Mouse (Mus musculus) limb, embryonic 10.5 days (tissue): ENCODE measurements around the gene Fndc3b. TPM values are rescaled to one million over a fixed set of nuclear protein-coding genes. Genes with fewer than 3 reads are reported as not detected.

ENCODE experiments used
- DNase-seq: peaks from one replicate; pipeline ENCODE4 v3.0.0-alpha.2; 2017; ENCODE audit warnings: low spot score
- H3K27ac ChIP-seq: fragments of 300-500 bp; sonication (generic); 2 replicates; pipeline ENCODE4 v1.5.1; 2016; ENCODE audit warnings: mild to moderate bottlenecking
- H3K27me3 ChIP-seq: fragments of 300-500 bp; sonication (generic); 2 replicates; pipeline ENCODE4 v1.6.1; 2016; ENCODE audit warnings: low read depth, mild to moderate bottlenecking; ENCODE audit not compliant: poor library complexity, severe bottlenecking
- H3K36me3 ChIP-seq: fragments of 300-500 bp; sonication (generic); 2 replicates; pipeline ENCODE4 v1.6.1; 2016; ENCODE audit warnings: mild to moderate bottlenecking, moderate library complexity
- H3K4me1 ChIP-seq: fragments of 300-500 bp; sonication (generic); 2 replicates; pipeline ENCODE4 v1.6.1; 2016
- H3K4me3 ChIP-seq: fragments of 300-500 bp; sonication (generic); 2 replicates; pipeline ENCODE4 v1.5.1; 2016; ENCODE audit warnings: mild to moderate bottlenecking, moderate library complexity
- H3K9me3 ChIP-seq: fragments of 300-500 bp; sonication (generic); replicated peaks from 2 replicates; pipeline ENCODE4 v1.6.1; 2016; ENCODE audit warnings: mild to moderate bottlenecking
- WGBS: fragments of 180-500 bp; shearing (Covaris S2); methylation state at CpG from one replicate; pipeline ENCODE4 v1.1.7; 2016; 5-methylcytosine and 5-hydroxymethylcytosine counted together
- polyA plus RNA-seq: library from polyadenylated mRNA; unstranded; fragments of >200 nt; fragmentation: Nextera tagmentation; extraction: Ambion mirVana; gene quantifications from 2 replicates; pipeline ENCODE4 v1.2.1, GENCODE M21; 2016

Gene Fndc3b
- polyA plus RNA-seq, 1 experiment from 2014 or later = 9.7 TPM

DNA sequence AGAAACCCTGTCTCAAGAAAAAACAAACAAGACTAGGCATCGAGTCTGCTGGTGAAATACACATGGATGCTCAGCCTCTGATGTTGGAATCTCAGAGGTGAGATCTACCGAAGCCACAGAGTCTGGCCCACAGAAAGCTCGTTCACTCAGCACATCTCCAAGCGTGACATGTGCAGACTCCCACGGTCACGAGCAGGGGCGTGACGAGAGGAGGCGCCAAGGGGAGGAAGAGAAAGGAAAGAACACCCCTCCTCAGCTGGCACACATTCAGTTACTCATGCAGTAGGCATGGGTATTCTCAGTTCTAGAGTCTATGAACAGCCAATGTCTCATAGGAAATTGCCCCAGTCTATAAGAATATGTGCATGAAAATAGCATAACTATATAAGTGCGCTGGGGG lies 199.3 kb downstream of the Fndc3b start:
- Histone ChIP-seq H3K9me3 (no peaks in the 10 kb centered on the region), H3K4me1 (no peaks in the 10 kb centered on the region), H3K27me3 (no peaks in the 10 kb centered on the region), H3K4me3 (no peak overlapping the region), H3K36me3 (peaks cover 3% of the 10 kb centered on the region; the same call in 1 of the 2 replicates), H3K27ac (no peak overlapping the region)
- DNase-seq = no peak
- WGBS = 86% methylated on average over 10 of the region's 10 CpGs

DNA sequence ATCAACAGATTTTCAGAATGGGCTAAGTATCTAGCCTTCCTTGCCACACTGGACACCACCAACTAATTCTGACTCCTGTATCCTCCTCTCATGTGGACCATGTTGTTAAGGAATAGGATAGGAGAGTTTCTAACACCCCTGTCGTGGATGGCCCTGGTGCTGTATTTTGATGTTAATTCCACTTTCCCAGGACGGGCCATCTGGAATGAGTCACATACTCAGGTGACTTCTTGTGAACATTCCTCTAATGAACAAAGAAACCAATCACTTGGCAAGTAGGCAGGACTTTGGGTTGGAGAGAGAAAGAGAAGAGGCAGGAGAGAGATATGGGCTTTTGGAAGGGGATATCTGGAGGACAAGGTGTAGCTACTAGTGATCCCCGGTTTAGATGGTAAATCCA lies 204.2 kb downstream of the Fndc3b start:
- DNase-seq = no peak
- no peaks in the 10 kb centered on the region for H3K4me1 ChIP-seq
- H3K9me3 ChIP-seq = no peaks in the 10 kb centered on the region
- H3K36me3 ChIP-seq = peaks cover 11% of the 10 kb centered on the region
- no peak overlapping the region for H3K4me3 ChIP-seq
- H3K27ac ChIP-seq = no peak overlapping the region
- WGBS = 84% methylated on average over 3 of the region's 3 CpGs
- H3K27me3 ChIP-seq = no peaks in the 10 kb centered on the region

DNA sequence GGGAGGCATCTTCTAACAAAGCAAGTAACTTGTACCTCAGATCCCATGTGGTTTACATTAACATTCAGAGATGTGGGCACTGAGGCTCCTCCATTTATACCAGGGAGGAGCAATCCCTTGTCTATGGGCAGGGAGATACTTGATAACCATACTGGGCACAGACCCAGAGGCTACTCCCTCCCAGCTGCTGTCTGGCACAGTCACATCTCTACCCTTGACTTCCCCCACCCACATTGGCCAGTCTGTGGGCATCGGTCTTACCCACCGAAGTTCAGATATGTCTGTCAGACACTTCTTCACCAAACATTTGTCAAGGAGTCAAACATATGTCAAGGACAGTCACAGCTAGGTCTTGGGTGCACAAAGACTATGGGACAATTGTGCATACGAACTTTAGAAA lies 205.5 kb downstream of the Fndc3b start:
- peaks cover 14% of the 10 kb centered on the region for H3K36me3 ChIP-seq
- no peaks in the 10 kb centered on the region for H3K9me3 ChIP-seq
- WGBS = 97% methylated on average over 3 of the region's 3 CpGs
- H3K27ac ChIP-seq = no peak overlapping the region
- no peak for DNase-seq
- H3K27me3 ChIP-seq = no peaks in the 10 kb centered on the region
- no peak overlapping the region for H3K4me3 ChIP-seq
- H3K4me1 ChIP-seq = no peaks in the 10 kb centered on the region

DNA sequence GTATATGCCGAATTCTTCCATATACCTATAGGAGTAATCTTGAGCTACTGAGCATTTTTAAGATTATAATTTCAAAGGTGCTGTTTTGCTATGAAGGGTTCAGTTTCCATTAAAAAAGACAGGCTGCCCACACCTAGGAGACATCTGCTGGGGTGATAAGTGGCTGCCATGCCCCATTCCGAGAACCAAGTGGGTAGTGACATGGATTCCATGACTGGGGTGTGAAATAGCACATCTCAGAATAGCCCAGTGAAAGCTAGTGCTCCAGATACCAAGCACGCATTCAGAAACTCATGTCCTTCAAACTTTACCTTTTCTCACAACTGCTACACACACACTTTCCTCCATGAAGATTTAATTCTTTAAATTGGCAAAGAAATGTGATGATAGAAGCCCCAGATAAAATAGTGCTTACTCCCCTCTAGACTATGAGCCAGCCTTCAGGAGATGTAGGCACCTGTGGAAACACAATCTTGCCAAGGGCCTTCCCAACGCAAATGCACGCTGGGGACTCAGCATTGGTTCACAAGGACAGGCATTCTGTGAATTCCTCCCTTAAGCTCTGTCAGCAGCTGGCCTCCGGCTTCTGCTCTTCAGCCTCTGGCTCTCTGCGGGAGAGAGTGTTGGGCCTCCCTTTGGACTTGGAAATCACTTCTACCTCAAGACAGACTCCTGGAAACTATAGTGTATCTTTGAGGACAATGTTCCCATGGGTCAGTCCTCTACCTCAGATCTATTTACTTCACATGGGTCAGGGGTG lies 207.6 kb downstream of the Fndc3b start:
- peaks cover 25% of the 10 kb centered on the region for H3K36me3 ChIP-seq
- 89% methylated on average over 7 of the region's 7 CpGs for WGBS
- no peaks in the 10 kb centered on the region for H3K4me1 ChIP-seq

DNA sequence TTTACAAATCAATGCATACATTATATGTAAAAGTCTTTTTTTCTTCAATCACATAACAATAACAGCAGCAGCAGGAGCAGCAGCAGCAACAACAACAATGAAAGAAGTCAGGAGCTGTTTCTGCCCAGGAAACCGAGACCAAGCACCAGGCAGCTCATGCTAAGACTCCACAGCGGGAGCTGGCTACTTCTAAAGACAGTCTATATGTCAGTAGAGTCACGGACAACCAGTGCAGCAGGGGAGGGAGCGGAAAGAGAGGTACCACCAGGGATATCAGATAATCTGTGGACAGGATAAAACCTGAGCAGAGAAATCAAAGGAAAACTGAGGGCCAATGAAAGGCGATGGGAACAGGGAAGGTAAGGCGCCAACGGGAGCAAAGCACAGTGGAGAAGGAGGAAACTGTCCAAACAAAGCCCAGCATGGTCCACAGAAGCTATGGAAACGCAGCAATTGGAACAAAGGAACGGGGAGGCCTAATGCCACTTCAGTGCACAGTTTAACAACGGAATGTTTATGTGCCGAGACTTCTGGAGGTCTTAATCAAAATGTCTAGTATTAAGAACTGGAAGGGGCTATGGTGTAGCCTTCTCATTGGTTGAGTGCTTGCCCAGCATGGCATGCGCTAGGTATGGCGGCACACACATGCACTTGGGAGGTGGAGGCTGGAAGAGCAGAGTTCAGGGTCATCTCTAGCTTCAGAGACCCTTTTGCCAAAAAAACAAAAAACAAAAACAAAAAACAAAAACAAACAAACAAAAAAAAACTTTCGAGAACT lies 215.6 kb downstream of the Fndc3b start:
- 90% methylated on average over 14 of the region's 14 CpGs for WGBS
- no peaks in the 10 kb centered on the region for H3K9me3 ChIP-seq
- H3K27ac ChIP-seq = no peak overlapping the region
- H3K36me3 ChIP-seq = peaks cover 28% of the 10 kb centered on the region
- H3K4me3 ChIP-seq = no peak overlapping the region
- no peak for DNase-seq
- no peaks in the 10 kb centered on the region for H3K4me1 ChIP-seq
- H3K27me3 ChIP-seq = no peaks in the 10 kb centered on the region

More for the DNA sequence above, 207.6 kb downstream of the Fndc3b start:
- no peak for DNase-seq
- Histone ChIP-seq H3K9me3 (no peaks in the 10 kb centered on the region), H3K27ac (no peak overlapping the region), H3K27me3 (no peaks in the 10 kb centered on the region), H3K4me3 (no peak overlapping the region)

DNA sequence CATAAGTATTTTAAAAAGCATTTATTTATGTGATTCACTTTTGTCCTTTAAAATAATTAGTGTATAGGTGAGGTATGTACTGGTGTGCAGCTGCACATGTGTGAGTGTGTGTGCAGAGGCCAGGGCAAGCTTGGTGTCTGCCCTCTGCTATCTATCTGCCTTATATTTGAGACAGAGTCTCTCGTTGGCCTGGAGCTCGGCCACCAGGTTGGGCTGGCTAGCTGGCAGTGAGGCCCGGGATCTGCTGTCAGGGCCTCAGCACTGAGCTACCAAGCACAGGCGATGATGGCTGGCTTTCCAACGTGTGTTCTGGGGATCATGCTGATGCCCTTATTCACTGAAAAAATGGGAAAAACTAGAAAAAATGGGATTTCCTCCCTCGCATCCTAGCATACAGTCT lies 216.4 kb downstream of the Fndc3b start:
- Histone ChIP-seq H3K27ac (no peak overlapping the region), H3K4me3 (no peak overlapping the region), H3K36me3 (peaks cover 20% of the 10 kb centered on the region; the same call in 1 of the 2 replicates), H3K9me3 (no peaks in the 10 kb centered on the region), H3K27me3 (no peaks in the 10 kb centered on the region), H3K4me1 (no peaks in the 10 kb centered on the region)
- WGBS = 86% methylated on average over 6 of the region's 6 CpGs
- no peak for DNase-seq

DNA sequence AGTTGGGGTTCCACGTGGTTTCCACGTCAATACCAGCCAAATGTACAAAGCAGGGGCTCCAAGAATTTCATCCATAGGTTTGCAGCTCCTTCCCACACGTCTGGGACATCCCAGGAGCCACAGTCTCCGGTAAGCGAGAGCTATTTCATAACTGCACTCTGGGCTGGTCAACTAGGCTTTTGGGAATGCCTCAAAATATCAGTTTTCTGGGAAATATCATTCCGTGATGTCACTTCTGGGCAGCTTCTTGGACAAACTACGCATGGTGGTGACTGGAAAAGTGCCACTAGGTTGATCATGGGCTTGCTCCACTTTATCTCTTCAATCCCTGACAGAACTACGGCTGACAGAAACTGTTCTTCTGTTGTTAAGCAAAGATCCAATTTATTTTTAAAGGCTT lies 217.0 kb downstream of the Fndc3b start:
- WGBS = 95% methylated on average over 8 of the region's 8 CpGs
- Histone ChIP-seq H3K9me3 (no peaks in the 10 kb centered on the region), H3K4me1 (no peaks in the 10 kb centered on the region), H3K27me3 (no peaks in the 10 kb centered on the region), H3K36me3 (peaks cover 20% of the 10 kb centered on the region; the same call in 1 of the 2 replicates), H3K4me3 (no peak overlapping the region), H3K27ac (no peak overlapping the region)
- no peak for DNase-seq

DNA sequence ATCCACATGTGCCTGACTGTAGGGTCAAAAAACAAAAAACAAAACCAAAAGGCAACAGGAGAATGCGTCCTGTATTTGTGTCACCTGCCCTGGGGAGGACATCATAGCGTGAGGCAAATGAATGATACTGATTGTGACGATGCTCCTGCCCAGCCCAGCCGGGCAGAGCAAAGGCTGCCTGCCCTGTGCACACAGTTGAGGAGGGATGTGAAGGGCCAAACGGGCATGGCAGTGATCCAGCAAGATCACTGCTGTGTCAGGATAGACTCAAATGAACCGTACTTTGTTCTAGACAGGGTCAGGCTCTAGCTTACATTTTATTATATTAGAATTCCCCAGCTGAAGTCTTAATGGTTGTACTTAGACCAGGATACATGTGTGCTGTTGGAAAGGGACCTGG lies 219.3 kb downstream of the Fndc3b start:
- Histone ChIP-seq H3K9me3 (no peaks in the 10 kb centered on the region), H3K4me1 (no peaks in the 10 kb centered on the region), H3K27ac (no peak overlapping the region), H3K4me3 (no peak overlapping the region), H3K27me3 (no peaks in the 10 kb centered on the region), H3K36me3 (peaks cover 19% of the 10 kb centered on the region)
- WGBS = 87% methylated on average over 6 of the region's 6 CpGs
- DNase-seq = no peak

DNA sequence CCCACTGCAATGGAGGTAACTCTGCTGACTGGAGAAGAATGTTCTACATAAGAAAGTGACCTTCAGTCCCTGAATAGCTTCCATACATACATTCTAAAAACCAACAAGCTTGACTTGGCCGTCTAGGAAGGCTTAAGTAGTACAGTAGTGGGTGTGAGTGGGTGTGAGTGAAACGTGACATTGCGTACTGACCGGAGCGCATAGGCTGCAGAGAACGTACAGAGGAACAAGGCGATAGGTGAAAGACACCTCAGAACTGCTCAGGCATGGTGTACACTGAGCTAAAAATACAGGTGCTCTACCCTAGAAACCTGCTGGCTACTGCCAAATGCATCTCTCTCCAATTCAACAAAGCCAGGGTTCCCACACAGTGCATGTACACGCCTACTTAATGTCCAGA lies 219.7 kb downstream of the Fndc3b start:
- Histone ChIP-seq H3K27me3 (no peaks in the 10 kb centered on the region), H3K9me3 (no peaks in the 10 kb centered on the region), H3K27ac (no peak overlapping the region), H3K4me1 (no peaks in the 10 kb centered on the region), H3K36me3 (peaks cover 22% of the 10 kb centered on the region), H3K4me3 (no peak overlapping the region)
- 96% methylated on average over 8 of the region's 8 CpGs for WGBS
- DNase-seq = no peak

DNA sequence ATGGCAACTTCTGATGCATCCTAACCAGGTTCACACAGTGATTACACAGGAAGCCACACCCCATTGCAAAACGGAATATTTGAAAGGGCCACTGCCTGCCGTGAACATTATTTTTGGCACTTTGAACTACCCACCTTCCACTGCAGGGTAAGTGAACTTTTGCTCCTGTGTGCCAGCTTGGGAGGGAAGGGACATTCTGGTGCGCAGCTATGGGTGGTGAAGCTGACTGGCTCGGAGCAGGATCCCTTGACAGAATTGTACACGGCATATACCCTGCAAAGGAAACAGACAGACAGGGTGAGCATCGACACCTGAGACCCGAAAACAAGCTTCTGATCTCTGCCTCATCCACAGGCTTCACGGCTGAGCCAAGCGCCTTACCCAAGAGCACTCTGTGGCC lies 220.2 kb downstream of the Fndc3b start:
- DNase-seq = no peak
- no peak overlapping the region for H3K27ac ChIP-seq
- no peaks in the 10 kb centered on the region for H3K9me3 ChIP-seq
- 87% methylated on average over 9 of the region's 9 CpGs for WGBS
- H3K27me3 ChIP-seq = no peaks in the 10 kb centered on the region
- peaks cover 27% of the 10 kb centered on the region for H3K36me3 ChIP-seq
- no peak overlapping the region for H3K4me3 ChIP-seq
- no peaks in the 10 kb centered on the region for H3K4me1 ChIP-seq

DNA sequence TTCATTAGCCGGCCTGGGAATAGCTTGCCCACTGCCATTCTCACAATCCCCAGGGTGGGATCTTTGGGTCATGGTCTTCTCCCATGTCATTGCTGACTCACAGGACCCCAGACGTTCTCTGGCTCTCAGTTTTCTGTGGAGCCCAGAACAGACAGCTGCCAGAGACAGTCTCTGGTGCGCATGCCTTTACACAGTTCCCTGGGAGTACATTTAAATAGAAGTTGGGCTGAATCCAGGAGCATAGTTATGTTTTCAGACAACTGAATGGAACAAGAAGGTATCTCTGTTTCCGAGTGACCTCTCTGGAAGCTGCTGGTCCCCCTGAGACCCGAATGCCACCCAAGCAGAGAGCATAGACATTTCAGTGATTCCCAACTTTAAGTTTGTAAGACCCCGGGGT lies 221.6 kb downstream of the Fndc3b start:
- H3K4me3 ChIP-seq = no peak overlapping the region
- peaks cover 34% of the 10 kb centered on the region for H3K36me3 ChIP-seq
- H3K27me3 ChIP-seq = no peaks in the 10 kb centered on the region
- H3K9me3 ChIP-seq = no peaks in the 10 kb centered on the region
- DNase-seq = no peak
- H3K4me1 ChIP-seq = no peaks in the 10 kb centered on the region
- WGBS = 87% methylated on average over 6 of the region's 6 CpGs
- no peak overlapping the region for H3K27ac ChIP-seq

DNA sequence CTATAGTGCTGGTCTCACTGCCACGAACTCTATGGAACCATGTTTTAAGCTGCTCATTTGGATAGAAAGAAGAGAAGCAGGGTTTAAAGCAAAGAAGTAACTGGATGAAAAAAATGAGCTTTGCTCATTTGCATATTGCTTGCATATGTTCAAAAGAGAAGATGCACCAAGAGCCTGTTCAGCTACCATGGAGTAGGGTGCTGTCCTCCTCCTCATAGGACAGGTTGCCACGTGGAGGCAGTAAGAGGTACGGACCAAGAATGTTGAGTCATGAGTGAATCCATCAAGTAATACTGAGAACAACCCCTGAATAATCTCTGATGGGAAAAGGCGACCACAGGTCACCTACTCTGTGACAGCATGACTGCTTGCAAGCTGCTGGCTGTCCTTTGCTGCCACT lies 226.0 kb downstream of the Fndc3b start:
- no peaks in the 10 kb centered on the region for H3K9me3 ChIP-seq
- no peak for DNase-seq
- WGBS = 92% methylated on average over 4 of the region's 4 CpGs

DNA sequence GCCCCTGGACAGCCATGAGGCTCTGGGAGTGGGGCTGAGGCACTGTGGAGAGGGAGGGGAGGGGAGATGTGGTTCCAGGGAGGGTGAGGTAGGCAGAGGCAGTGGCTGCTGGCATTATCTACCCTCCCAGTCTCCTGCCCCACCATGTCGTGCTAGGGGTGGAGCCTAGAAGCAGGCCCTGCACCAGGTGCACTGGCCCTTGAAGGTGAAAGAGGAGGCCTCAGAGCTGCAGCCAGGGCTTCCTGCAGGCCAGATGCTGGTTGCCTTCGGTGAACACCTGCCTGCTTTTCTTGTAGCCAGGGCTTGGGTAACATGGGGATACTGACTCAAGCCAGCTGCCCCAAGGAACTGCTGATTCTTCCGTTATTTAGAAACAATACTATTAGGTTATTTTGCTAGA lies 226.4 kb downstream of the Fndc3b start:
- Histone ChIP-seq H3K4me3 (no peak overlapping the region), H3K27me3 (no peaks in the 10 kb centered on the region), H3K4me1 (no peaks in the 10 kb centered on the region), H3K36me3 (peaks cover 26% of the 10 kb centered on the region), H3K9me3 (no peaks in the 10 kb centered on the region), H3K27ac (no peak overlapping the region)
- DNase-seq = no peak
- WGBS = 71% methylated on average over 3 of the region's 3 CpGs

More for the DNA sequence above, 226.0 kb downstream of the Fndc3b start:
- no peaks in the 10 kb centered on the region for H3K4me1 ChIP-seq
- no peak overlapping the region for H3K27ac ChIP-seq
- no peak overlapping the region for H3K4me3 ChIP-seq
- H3K27me3 ChIP-seq = no peaks in the 10 kb centered on the region
- H3K36me3 ChIP-seq = peaks cover 26% of the 10 kb centered on the region
